Mouse (Mus musculus): Measurements from ENCODE around the gene Daglb.
A peak's percentile ranks its signal among the peaks of the same experiment; 100 is the strongest.

DNA sequence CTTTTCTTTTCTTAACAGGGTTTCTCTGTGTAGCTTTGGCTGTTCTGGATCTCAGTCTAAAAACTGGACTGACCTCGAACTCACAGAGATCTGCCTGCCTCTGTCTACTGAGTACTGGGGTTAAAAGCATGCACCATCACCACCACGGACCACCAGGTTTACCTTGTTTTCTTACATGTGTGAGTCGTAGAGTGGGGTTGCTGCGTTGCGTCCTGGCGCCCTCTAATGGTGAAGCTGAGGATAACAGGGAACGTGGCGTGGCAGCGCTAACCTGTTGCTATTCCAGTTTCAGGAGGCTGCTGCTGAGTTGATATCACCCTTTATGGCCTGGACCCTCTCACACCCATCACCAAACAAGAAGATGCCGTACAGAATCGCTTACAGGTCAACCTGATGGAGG, 83.0 kb downstream of the Daglb start:
- TF ChIP-seq CTCF (IDR thresholded peaks at IDR 0.05; ENCODE audit: low read depth, low read length) (peak; percentile 96), TAL1 (conservative IDR thresholded peaks at IDR 0.05; ENCODE audit: low read depth, low read length) (no peak), GATA1 (IDR thresholded peaks at IDR 0.05; ENCODE audit: borderline replicate concordance, low read length) (no peak), POLR2AphosphoS5 (IDR thresholded peaks at IDR 0.05; ENCODE audit: insufficient replicate concordance, low read depth, low read length) (no peak), GATA2 (IDR thresholded peaks at IDR 0.05; ENCODE audit: borderline replicate concordance, low read depth, low read length) (no peak)

All from G1E (cell line).